Mouse (Mus musculus) T-helper 2 cell (primary cell): ENCODE measurements around the gene Slf2.

Source experiments
- in situ Hi-C: fragments of 300-600 bp; cut with MboI, MseI; formaldehyde crosslinking; loops from one replicate; pipeline ENCODE4 v1.15.1; 2025; ENCODE audit warnings: high pct_unique_total_duplicates

Gene Slf2

DNA sequence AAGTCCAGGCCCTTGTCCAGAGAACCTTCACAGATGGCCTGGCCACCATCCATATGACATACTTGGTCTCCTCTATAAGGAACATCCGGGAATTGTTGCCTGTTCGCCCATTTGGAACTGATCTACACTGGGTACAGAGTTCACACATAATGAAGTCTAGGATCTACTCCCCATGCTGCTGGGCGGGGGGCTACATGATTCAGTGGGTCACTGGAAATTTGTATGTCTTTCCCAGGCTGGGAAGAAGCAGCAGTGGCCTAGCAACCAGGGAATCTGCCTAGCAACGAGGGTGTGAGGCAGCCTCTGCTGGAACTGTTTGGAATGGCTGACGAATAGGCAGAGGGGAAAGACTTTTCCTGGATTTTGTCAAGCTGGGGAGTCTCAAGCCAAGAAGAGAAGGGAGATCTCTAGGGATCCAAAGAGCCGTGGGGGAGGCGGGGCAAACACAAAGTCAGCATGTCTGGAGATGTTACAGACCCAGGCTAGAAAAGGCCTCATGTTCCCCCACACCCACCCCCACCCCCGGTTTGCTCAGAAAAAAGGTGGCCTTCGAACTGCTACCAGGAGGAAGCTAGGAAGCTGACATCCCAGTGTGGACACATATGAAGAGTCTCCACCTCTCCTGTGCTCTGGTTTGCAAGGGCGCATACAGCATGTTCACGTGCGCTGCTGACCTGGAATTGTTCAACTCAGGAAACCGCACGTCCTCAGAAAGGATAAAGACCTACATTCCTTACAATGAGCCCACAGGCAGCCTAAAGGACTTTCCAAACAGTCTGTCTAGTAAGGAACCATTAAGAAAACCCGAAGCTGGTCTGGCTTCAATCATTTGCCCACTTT is 22.9 kb upstream of the Slf2 start:
- in situ Hi-C loops, result loop anchor here (25.0 kb wide), 1 partner anchor 721 kb away; the partner anchor contains the start of gene Pkd2l1

DNA sequence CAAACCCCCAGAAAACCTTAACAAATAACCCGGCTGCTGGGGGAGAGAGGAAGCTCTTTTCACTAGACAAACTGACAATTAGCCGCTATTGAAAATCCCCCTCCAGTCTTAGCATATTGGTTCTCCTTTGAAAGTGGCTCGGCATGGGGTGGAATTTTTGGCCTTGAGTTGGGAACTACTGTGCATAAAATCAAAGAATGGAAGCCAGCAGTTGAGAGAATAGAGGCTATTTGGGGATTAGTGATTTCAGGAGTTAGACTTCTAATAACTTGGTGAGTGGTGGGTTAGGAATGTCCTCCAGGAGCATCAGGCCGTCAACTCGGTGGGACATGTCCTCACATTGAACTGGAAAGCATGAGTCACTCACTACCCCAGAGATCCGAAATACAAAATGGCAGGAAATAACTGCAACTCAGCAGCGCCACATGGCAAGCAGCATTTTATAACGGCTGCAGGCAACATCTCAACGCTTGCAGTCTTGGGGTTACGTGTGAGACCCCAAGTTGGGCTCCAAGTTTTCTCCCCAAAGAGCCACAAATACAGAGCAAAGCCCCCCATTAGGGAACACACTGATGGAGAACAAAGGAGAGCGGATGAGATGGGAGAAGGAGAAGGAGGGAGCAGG is 22.0 kb upstream of the Slf2 start:
- in situ Hi-C loops, result loop anchor here (25.0 kb wide), 1 partner anchor 722 kb away; the partner anchor contains the start of gene Pkd2l1

DNA sequence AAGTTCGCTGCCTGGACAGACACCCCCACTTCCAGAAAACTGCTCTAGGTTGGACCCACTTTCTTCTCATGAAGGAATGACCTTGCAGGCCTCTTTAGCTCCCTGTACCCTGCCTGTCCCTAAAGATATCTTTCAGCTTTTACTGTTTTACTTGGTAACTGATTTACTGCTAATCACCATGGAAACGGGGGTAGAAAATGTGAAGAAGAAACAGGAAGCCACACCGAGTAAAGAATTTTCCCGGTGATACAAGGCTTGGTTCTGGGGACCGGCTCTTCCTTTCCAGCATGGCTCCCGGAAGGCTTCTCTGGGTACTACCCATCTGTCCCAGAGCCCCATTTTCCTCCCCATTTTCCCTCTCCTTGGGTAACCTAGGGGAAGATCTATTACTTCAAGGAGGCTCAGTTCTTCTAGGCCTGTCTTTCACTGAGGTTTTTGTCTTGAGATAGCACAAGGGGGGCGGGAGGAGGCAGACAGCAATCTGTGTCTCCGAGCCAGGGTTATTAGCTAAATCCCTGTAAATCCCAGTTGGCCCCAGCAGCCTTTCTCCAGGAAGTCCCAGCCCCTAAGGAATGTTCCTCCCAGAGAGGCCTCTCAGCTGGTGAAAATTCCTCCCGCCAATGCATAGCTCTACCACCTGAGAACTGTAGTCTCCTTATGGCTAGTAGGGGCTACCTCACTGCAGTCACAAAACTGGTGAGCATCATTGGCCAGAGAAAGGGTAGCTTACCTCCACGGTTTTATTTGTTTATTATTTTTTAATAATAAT is 16.3 kb upstream of the Slf2 start:
- in situ Hi-C loops, result loop anchor here (25.0 kb wide), 1 partner anchor 727 kb away; the partner anchor contains the start of gene Pkd2l1

DNA sequence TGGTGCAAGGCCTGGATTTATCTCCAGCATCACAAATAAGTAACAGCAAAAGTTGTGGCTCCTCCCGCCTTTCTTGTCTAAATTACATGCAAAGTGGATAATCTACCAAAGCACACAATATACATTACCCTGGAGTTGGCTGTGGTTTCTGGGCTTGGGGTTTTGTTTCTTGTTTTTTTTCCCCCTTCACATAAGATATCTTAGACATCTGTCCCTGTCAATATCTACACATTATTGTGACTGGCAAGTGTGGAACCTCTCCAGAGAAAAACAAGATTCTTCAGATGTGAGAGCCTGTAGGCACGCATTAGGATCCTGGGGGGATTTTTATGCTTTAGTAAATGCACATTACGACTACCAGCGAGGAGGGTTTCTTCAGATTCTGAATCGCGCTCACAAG is 12.8 kb upstream of the Slf2 start:
- in situ Hi-C loops, result loop anchor here (25.0 kb wide), 1 partner anchor 731 kb away; the partner anchor contains the start of gene Pkd2l1

DNA sequence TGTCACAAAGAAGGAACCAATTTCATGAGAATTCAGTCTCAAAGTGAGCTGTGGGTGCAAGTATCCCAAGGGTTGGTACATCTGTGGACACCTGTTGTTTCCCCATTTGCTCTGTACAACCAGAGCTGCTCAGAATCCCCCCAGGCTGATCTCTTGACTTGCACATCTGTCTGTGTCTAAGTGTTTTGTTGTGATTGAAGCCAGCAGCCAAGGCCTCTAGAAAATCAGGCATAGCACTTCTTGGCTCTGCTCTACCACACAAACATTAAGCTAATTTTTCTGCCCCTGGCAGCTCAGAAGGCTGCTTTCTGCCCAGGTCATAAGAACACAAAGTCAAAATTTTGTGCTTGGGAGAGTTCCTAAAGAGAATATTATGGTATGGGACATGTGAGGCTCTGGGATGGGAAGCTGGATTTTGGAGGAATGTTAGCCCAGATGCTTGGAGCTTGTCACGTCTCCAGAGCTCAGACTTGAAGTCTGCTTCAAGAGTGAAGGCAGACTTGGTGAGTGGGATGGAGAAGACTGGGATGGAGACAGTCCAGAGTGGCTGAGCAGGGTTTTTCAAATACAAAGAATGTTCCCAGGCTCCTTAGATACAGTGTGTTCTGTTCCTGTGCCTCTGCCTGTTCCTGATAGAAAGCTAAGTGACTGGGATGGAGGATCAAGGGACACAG is 9.3 kb upstream of the Slf2 start:
- in situ Hi-C loops, result loop anchor here (25.0 kb wide), 1 partner anchor 734 kb away; the partner anchor contains the start of gene Pkd2l1

DNA sequence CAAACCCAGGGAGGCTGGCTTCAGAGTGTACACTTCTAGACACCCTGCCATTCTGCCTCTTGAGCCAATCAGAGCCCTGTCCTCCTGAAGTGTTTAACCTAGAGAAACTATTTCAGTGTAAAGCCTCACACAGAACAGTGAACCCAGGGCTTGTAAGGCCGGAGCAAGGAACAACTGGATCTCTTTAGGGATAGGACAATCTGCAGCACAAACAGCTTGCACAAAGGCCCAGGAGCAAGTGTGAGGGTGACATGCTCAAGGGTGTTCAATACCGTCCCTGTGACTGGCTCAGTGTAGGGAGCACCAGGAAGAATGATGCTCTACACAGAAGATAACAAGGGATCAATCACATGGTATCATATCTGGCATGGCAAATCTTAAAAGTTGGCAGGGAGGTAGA is 8.4 kb upstream of the Slf2 start:
- in situ Hi-C loops, result loop anchor here (25.0 kb wide), 1 partner anchor 735 kb away; the partner anchor contains the start of gene Pkd2l1

DNA sequence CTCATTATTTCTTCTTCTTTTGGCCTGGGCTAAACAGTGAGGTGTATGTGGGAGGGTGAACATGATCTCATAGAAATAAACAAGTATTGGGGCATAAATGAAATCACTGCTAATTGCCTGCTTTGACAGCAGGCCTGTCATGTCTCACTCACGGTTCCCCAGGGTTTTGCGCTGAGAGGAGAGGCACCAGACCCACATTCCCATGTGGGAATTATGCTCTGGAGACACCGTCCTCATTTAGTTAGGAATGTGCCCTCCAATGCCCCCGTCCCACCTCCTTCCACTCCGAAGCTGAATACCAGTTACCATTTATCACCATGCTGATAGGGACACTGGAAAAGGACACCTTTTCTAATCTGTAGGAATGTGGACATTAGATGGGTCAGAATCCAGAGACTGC is 6.3 kb upstream of the Slf2 start:
- in situ Hi-C loops, result loop anchor here (25.0 kb wide), 1 partner anchor 737 kb away; the partner anchor contains the start of gene Pkd2l1

DNA sequence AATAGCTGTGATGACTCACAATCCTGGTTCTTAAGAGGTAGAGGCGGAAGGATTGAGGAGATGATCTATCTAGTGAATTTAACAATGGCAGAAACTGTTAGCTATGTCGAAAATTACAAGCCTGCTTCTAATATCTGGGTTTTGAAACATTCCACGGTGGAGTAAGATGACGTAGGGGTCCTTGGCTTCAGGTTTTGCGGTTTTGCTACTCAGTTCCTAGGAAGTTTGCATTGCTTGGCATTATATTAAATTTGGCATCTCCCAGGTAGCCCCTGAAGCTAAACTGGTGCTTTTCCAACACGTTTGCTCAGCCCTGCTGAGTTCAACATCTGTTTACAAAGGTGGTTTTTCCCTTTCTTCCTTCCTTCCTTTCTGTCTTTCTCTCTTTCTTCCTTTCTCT is 4.2 kb upstream of the Slf2 start:
- in situ Hi-C loops, result no loop called here

DNA sequence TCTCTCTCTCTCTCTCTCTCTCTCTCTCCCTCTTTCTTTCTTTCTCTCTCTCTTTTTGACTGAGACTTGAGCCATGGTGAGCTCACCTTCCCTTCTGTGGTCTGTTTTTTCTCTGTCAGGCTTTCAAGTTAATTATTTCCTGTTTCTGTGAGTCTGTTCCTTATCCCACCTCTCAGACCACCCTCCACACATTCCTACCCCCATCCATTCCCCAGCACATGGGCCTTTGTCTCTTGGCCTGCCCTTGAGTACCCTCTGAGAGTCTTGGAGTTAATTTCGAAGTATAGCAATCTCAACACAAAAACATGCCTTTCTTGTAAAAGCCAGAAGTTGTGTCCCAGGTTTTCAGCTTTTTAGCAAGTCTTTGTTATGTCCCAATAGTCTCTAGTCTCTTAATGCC is 3.7 kb upstream of the Slf2 start:
- in situ Hi-C loops, result no loop called here

DNA sequence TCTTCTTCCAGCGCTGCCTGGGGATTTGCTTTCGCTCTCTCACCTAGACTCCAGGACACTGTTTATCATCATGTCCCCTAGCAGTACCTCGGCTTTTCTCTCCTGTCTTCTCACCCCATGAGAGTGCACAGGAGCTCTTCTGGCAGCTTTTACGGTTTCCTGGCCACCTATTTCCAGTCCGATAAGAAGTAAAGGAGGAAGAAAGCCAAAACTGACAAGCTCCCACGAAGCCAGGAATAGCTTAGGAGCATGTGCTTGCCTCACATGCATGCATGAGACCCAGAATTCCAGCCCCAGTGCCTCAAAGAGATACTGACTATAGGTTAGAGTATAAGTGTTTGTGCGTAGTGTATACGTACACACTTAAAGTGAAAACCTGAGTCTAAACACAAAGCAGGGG is 2.8 kb upstream of the Slf2 start:
- in situ Hi-C loops, result no loop called here

DNA sequence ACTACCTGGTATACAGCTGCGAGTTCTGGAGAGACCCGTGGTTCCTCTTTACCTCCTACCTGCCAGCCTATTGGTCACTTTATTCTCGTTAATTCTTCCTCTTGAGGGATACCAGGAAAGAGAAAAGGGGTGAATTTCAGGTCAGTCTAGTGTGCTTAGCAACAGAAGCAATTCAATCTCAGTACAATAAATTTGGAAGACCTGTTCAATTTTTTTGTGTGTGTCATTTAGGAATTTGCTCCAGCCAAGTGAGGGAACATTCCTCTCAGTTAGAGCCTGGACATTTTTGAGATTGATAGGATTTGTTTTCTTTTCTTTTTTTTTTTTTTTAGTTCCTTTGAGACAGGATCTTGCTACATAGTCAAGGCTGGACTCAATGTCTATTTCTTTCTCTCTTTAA is 1.7 kb upstream of the Slf2 start:
- in situ Hi-C loops, result no loop called here

DNA sequence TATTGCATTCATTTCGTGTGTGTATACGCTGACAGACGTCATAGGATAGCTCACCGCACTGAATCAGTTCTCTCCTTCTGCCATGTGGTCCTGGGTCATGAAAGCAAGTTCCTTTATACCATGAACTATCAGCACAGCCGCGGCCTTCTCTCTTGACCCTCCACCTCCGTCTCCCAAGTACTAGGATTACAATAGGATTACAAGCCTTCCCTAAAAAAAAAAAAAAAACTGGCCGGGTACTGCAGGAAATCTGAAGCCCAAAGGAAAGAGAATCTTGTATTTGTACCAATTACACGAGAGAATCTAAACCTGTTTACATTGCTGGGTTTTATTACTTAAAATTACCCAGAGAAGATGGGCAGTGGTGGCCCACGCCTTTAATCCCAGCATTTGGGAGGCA is 1.3 kb upstream of the Slf2 start:
- in situ Hi-C loops, result no loop called here

DNA sequence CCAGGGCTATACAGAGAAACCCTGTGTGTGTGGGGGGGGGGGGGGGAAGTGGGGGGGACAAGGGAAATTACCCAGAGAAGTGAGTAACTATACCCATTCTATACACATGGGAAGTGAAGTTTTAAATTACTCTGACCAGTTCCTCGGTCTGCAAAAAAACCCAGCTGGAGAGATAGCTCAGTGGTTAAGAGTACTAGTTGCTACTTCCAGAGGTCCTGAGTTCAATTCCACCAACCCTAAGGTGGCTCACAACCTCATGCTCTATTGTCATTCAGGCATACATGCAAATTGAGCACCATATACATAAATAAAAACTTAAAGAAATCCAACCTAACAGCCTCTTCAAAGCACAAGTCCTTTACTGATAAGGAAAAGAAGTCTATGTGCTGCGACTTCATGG is 829 bp upstream of the Slf2 start:
- in situ Hi-C loops, result no loop called here

DNA sequence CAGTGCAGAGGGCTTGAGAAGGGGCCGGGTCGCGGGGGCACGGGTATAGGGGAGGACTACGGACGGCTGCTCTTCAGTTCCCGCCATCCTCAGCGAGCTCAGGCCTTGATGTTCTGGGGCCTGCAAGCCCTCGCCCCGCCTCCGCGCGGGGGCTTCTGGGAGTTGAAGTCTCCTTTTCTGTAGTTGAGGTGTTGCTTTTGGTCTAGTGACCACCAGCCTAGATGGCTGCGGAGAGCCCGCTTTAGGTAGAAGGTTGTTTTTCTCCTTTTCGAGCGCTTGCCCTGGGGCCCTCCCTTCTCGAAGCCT is 456 bp downstream of the Slf2 start:
- in situ Hi-C loops, result no loop called here

DNA sequence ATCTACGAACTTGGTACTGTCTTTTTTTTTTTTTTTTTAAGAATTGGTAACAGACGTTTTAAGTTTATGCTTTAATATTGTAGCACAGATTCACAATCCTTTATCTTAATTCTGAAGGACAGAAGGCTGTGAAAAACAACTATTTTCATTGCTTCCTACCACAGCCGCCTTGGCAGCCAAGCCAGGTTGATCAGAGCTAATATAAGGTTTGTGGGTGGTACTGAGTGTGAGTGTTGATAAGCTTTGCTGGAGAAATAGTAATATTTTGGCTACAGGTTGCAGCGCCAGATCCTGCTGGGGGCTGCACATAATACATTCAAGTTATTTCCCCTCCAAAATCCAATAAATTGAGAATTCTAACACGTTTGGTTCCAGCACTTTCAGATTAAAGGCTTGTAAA is 1.1 kb downstream of the Slf2 start:
- in situ Hi-C loops, result no loop called here

DNA sequence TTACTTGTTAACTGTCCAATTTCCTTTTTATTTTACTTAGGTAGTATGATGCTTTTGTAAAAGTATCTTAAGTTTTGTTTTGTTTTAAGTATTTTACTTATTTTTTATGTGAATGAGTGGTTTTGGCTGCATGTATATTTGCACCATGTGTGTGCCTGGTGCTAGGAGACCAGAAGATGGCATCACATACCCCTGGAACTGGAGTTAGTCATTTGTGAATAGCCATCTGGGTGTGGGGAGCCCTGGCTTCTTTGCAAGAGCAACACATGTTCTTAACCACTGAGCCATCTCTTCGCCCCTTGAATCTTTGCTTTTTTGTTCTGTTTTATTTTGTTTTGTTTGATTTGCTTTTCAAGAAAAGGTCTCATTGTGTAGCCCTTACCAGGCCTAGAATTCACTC is 2.2 kb downstream of the Slf2 start:
- in situ Hi-C loops, result no loop called here

DNA sequence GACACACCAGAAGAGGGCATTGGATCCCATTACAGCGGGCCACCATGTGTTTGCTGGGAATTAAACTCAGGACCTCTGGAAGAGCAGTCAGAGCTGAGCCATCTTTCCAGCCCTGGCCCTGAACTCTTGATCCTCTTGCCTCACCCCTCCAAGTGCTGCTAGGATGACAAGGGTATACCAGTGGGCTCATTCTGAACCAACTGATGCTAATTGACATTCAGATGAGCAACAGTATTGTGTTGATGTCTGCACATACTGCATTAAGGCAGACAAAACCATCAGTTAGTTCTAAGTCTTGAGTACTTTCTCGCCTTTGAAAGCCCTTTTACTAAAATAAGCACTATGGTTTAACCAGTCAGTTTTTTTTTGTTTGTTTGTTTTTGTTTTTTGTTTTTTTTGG is 28.7 kb downstream of the Slf2 start:
- in situ Hi-C loops, result no loop called here

DNA sequence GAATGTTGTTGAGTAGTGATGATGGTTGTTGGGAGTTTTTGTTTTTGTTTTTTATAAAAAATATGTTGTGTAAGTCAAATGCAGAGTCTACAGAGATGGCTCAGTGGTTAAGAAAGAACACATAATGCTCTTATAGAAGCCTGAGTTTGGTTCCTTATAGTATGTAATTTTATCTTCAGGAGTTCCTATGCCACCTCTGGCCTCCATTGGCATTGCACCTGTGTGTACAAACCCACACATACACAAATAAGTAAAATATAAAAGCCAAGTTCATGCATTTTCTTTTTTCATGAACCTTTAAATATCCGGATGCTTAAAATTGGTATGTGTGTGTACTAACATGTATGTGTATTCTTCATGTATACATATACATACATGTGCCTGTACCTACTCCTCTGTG is 35.0 kb downstream of the Slf2 start:
- in situ Hi-C loops, result no loop called here

DNA sequence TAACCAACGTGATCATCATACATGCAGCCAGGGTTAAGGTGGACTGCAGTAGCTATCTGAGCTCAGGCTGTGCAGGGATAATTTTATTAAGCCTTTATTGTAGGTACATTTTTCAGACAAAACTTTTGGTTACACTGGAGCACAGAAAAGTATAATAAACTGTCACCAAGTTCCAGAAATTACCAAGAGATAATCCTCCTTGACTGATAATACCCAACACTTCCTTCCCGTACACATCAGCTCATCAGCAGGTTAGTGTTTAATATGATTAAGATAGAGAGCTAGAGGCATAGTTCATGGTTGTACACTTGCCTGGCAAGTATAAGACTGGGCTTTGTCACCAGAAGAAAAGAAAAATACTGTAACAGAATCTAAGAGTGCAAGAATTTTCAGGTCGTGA is 37.4 kb downstream of the Slf2 start:
- in situ Hi-C loops, result no loop called here

DNA sequence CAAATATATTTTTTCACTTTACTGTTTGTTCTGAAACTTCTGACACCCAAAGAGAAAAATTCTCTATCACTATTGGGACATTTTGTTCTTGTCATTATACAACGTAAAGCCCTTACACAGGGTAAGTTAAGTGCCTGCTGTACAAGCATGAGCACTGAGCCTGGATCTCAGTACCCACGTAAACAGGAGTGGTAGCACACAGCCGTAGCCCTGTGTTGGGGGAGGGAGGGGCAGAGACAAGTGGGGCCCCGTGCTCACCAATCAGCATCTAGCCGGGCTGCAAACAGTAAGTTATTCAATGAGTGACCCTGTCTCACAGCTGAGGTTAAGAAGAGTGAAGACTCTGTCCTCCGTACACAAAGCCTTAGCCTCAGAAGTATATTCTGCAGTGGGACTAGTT is 45.7 kb downstream of the Slf2 start:
- in situ Hi-C loops, result no loop called here

DNA sequence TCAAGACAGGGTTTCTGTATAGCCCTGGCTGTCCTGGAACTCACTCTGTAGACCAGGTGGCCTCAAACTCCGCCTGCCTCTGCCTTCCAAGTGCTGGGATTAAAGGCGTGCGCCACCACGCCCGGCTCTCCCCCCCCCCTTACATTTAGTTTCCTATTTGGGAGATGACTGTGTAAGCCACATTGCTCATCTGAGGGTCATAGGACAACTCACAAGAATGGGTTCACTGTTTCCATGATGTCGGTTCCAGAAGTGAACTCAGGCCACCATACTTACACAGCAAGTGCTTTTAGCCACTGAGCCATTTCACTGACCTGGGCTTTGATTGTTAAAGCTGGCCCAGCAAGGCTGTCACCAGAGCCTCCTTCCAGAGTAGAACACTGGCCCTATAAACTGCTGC is 46.2 kb downstream of the Slf2 start:
- in situ Hi-C loops, result no loop called here

DNA sequence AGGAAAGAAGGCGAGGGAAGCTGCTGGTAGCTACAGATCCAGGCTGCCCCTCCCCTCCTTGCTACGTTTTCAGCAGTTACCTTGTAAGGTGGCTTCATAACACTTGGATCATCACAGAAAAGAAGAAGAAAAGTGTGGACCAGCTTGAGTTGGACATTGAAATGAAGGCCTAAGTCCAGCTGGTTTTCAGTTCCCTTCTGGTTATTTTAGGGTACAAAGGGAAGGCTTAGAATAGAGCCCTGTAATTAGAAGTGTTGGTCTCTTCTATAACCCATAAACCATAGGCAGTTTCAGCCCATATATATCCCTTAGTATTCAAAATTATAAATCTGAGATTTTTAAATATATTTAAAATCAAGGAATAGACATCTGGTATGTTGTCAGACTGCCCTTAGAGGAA is 49.8 kb downstream of the Slf2 start:
- in situ Hi-C loops, result loop anchor here (5.0 kb wide), 1 partner anchor 52 kb away; no protein-coding TSS in a partner anchor
